Mouse (Mus musculus): ENCODE results near the gene Sycn. TPM values are rescaled to one million over a fixed set of nuclear protein-coding genes. Genes with fewer than 3 reads are reported as not detected.
A peak's percentile ranks its signal among the peaks of the same experiment; 100 is the strongest.

The Sycn gene
- polyA plus RNA-seq, 1 experiment, result 2.4 TPM

GRCm38 (mm10) chr7:28579826-28580225 lies 39.1 kb downstream of the Sycn start:
- Histone ChIP-seq H3K4me1 (replicated peaks; ENCODE audit: control insufficient read depth, insufficient read depth, low read length) (peaks cover 54% of the 10 kb centered on the region), H3K27me3 (ENCODE audit: control insufficient read depth, insufficient read depth, low read length) (no peaks in the 10 kb centered on the region), H3K36me3 (ENCODE audit: control insufficient read depth, insufficient read depth, low read length) (no peaks in the 10 kb centered on the region), H3K27ac (ENCODE audit: control insufficient read depth, insufficient read depth, low read length) (no peak overlapping the region), H3K4me3 (ENCODE audit: control insufficient read depth, insufficient read depth, low read length) (no peak overlapping the region)
- 69% methylated on average over 5 of the region's 5 CpGs for WGBS
- TF ChIP-seq POLR2A (IDR thresholded peaks at IDR 0.05; ENCODE audit: control insufficient read depth, extremely low read depth, insufficient read depth, low read length, poor library complexity) (no peak), CTCF (IDR thresholded peaks at IDR 0.05; ENCODE audit: borderline replicate concordance, control insufficient read depth, extremely low read depth, insufficient read depth, low read length, poor library complexity) (no peak)
- DNase-seq, result no peak

- Histone ChIP-seq H3K27ac (ENCODE audit: control insufficient read depth, insufficient read depth, low read length) (peak overlapping the region; percentile 46; the same call in 1 of the 2 replicates), H3K4me1 (replicated peaks; ENCODE audit: control insufficient read depth, insufficient read depth, low read length) (peaks cover 54% of the 10 kb centered on the region), H3K4me3 (ENCODE audit: control insufficient read depth, insufficient read depth, low read length) (no peak overlapping the region), H3K36me3 (ENCODE audit: control insufficient read depth, insufficient read depth, low read length) (no peaks in the 10 kb centered on the region), H3K27me3 (ENCODE audit: control insufficient read depth, insufficient read depth, low read length) (no peaks in the 10 kb centered on the region)
- 11% methylated on average over 4 of the region's 4 CpGs for WGBS
- no peak for DNase-seq
- TF ChIP-seq POLR2A (IDR thresholded peaks at IDR 0.05; ENCODE audit: control insufficient read depth, extremely low read depth, insufficient read depth, low read length, poor library complexity) (no peak), CTCF (IDR thresholded peaks at IDR 0.05; ENCODE audit: borderline replicate concordance, control insufficient read depth, extremely low read depth, insufficient read depth, low read length, poor library complexity) (no peak)
Observed at GRCm38 (mm10) chr7:28581721-28582120, 41.0 kb downstream of the Sycn start.

- Histone ChIP-seq H3K4me1 (replicated peaks; ENCODE audit: control insufficient read depth, insufficient read depth, low read length) (peaks cover 52% of the 10 kb centered on the region), H3K27me3 (ENCODE audit: control insufficient read depth, insufficient read depth, low read length) (no peaks in the 10 kb centered on the region), H3K4me3 (ENCODE audit: control insufficient read depth, insufficient read depth, low read length) (no peak overlapping the region), H3K36me3 (ENCODE audit: control insufficient read depth, insufficient read depth, low read length) (no peaks in the 10 kb centered on the region), H3K27ac (ENCODE audit: control insufficient read depth, insufficient read depth, low read length) (no peak overlapping the region)
- TF ChIP-seq CTCF (IDR thresholded peaks at IDR 0.05; ENCODE audit: borderline replicate concordance, control insufficient read depth, extremely low read depth, insufficient read depth, low read length, poor library complexity), result no peak
- no peak for DNase-seq
- WGBS, result 48% methylated on average over 11 of the region's 11 CpGs
Observed at GRCm38 (mm10) chr7:28582841-28583240, 42.2 kb downstream of the Sycn start.

DNA sequence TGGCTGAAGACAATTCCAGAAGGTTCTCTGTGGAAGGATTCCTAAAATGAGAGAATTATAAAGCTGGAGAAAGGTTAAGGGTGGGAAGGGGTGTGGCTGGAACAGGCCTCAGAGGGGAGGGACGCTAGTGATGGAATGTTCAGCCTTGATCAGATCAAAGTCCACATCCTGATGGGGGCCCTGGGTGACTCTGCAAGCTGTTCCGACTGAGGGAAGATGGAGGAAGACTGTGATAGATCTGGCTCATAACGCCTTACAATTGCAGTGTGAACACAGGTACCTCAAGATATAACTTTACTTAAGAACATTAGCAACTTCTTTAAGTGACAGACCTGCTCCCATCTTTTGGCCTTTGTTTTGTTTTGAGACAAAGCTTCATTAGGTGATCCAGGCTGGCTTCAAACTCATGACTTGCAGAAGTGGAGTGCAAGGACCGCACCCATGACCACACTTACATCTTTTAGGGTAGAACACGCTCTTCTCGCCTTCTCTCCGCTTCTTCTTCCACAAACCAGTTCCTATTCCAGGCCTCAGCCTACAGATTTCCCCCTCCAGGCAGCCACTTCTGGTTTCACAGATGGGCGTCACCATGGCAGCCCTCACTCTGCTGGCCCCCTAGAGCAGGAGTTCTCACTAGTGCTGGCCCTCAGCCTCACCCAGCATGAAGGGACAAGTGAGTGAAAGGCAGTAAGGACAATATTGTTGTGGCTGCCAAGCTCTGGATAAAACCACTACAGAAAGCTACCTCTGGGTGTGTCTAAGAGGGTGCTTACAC lies 43.1 kb downstream of the Sycn start:
- Histone ChIP-seq H3K4me1 (replicated peaks; ENCODE audit: control insufficient read depth, insufficient read depth, low read length) (peaks cover 55% of the 10 kb centered on the region), H3K36me3 (ENCODE audit: control insufficient read depth, insufficient read depth, low read length) (no peaks in the 10 kb centered on the region), H3K27me3 (ENCODE audit: control insufficient read depth, insufficient read depth, low read length) (no peaks in the 10 kb centered on the region), H3K4me3 (ENCODE audit: control insufficient read depth, insufficient read depth, low read length) (no peak overlapping the region), H3K27ac (ENCODE audit: control insufficient read depth, insufficient read depth, low read length) (no peak overlapping the region)
- no peak for TF ChIP-seq POLR2A (IDR thresholded peaks at IDR 0.05; ENCODE audit: control insufficient read depth, extremely low read depth, insufficient read depth, low read length, poor library complexity)
- no peak for TF ChIP-seq CTCF (IDR thresholded peaks at IDR 0.05; ENCODE audit: borderline replicate concordance, control insufficient read depth, extremely low read depth, insufficient read depth, low read length, poor library complexity)
- DNase-seq, result no peak
- 88% methylated on average over 8 of the region's 8 CpGs for WGBS

GRCm38 (mm10) chr7:28584468-28584867 lies 43.8 kb downstream of the Sycn start:
- H3K4me1 ChIP-seq (replicated peaks; ENCODE audit: control insufficient read depth, insufficient read depth, low read length), result peaks cover 49% of the 10 kb centered on the region
- H3K36me3 ChIP-seq (ENCODE audit: control insufficient read depth, insufficient read depth, low read length), result no peaks in the 10 kb centered on the region
- no peak for DNase-seq
- H3K27ac ChIP-seq (ENCODE audit: control insufficient read depth, insufficient read depth, low read length), result no peak overlapping the region
- no peaks in the 10 kb centered on the region for H3K27me3 ChIP-seq (ENCODE audit: control insufficient read depth, insufficient read depth, low read length)
- no peak overlapping the region for H3K4me3 ChIP-seq (ENCODE audit: control insufficient read depth, insufficient read depth, low read length)
- 65% methylated on average over 4 of the region's 4 CpGs for WGBS
- TF ChIP-seq POLR2A (IDR thresholded peaks at IDR 0.05; ENCODE audit: control insufficient read depth, extremely low read depth, insufficient read depth, low read length, poor library complexity) (no peak), CTCF (IDR thresholded peaks at IDR 0.05; ENCODE audit: borderline replicate concordance, control insufficient read depth, extremely low read depth, insufficient read depth, low read length, poor library complexity) (no peak)

- no peak for DNase-seq
- Histone ChIP-seq H3K4me1 (replicated peaks; ENCODE audit: control insufficient read depth, insufficient read depth, low read length) (peaks cover 44% of the 10 kb centered on the region), H3K27ac (ENCODE audit: control insufficient read depth, insufficient read depth, low read length) (no peak overlapping the region), H3K36me3 (ENCODE audit: control insufficient read depth, insufficient read depth, low read length) (no peaks in the 10 kb centered on the region), H3K4me3 (ENCODE audit: control insufficient read depth, insufficient read depth, low read length) (no peak overlapping the region), H3K27me3 (ENCODE audit: control insufficient read depth, insufficient read depth, low read length) (no peaks in the 10 kb centered on the region)
- TF ChIP-seq POLR2A (IDR thresholded peaks at IDR 0.05; ENCODE audit: control insufficient read depth, extremely low read depth, insufficient read depth, low read length, poor library complexity) (no peak), CTCF (IDR thresholded peaks at IDR 0.05; ENCODE audit: borderline replicate concordance, control insufficient read depth, extremely low read depth, insufficient read depth, low read length, poor library complexity) (no peak)
- 81% methylated on average over 6 of the region's 6 CpGs for WGBS
Observed at GRCm38 (mm10) chr7:28585001-28585400, 44.3 kb downstream of the Sycn start.

All from thymus, adult 2 months (tissue).